Mouse (Mus musculus) forebrain, postnatal 0 days (tissue): ENCODE results near the gene Bicd2. TPM values are rescaled to one million over a fixed set of nuclear protein-coding genes. Genes with fewer than 3 reads are reported as not detected.

Source experiments
- ATAC-seq: fragments of 200-750 bp; cut with Nextera tagmentation; 2 replicates; pipeline ENCODE4 v1.8.0; 2017; ENCODE audit warnings: mild to moderate bottlenecking, moderate library complexity
- DNase-seq: peaks from one replicate; pipeline ENCODE4 v3.0.0-alpha.2; 2015
- H3K27ac ChIP-seq: fragments of 300-500 bp; sonication (generic); 2 replicates; pipeline ENCODE4 v1.5.1; 2014; ENCODE audit warnings: low read depth, mild to moderate bottlenecking, antibody characterized with exemption, low read length, moderate library complexity, mixed read lengths
- H3K27me3 ChIP-seq: fragments of 300-500 bp; sonication (generic); 2 replicates; pipeline ENCODE4 v1.6.1; 2014; ENCODE audit warnings: mild to moderate bottlenecking, low read length, mixed read lengths; ENCODE audit not compliant: insufficient read depth
- H3K36me3 ChIP-seq: fragments of 300-500 bp; sonication (generic); 2 replicates; pipeline ENCODE4 v1.6.1; 2014; ENCODE audit warnings: mild to moderate bottlenecking, moderate library complexity; ENCODE audit not compliant: insufficient read depth
- H3K4me1 ChIP-seq: fragments of 300-500 bp; sonication (generic); 2 replicates; pipeline ENCODE4 v1.6.1; 2014; ENCODE audit warnings: antibody characterized with exemption; ENCODE audit not compliant: insufficient read depth
- H3K4me2 ChIP-seq: fragments of 300-500 bp; sonication (generic); 2 replicates; pipeline ENCODE4 v1.6.1; 2014; ENCODE audit warnings: low read depth, mild to moderate bottlenecking, moderate library complexity
- H3K4me3 ChIP-seq: fragments of 300-500 bp; sonication (generic); 2 replicates; pipeline ENCODE4 v1.5.1; 2014; ENCODE audit warnings: low read depth, low read length, mixed read lengths
- H3K9ac ChIP-seq: fragments of 300-500 bp; sonication (generic); 2 replicates; pipeline ENCODE4 v1.6.1; 2014; ENCODE audit warnings: mild to moderate bottlenecking
- H3K9me3 ChIP-seq: fragments of 300-500 bp; sonication (generic); 2 replicates; pipeline ENCODE4 v1.6.1; 2016; ENCODE audit warnings: low read length
- CTCF ChIP-seq: sonication (generic); IDR thresholded peaks from 2 replicates; pipeline ENCODE4 v1.5.1; 2016; ENCODE audit warnings: antibody characterized with exemption, control low read depth, low read depth
- WGBS: fragments of 180-500 bp; shearing (Covaris S2); extraction: QIAGEN DNeasy Blood & Tissue Kit; methylation state at CpG from one replicate; pipeline ENCODE4 v1.1.7; 2014; 5-methylcytosine and 5-hydroxymethylcytosine counted together
- polyA plus RNA-seq: library from polyadenylated mRNA; unstranded; fragments of >200 nt; fragmentation: Nextera tagmentation; extraction: Ambion mirVana; gene quantifications from 2 replicates; pipeline ENCODE4 v1.2.1, GENCODE M21; 2015
- total RNA-seq: library from RNA; depleted of rRNA; stranded (reverse); fragments of >200 nt; gene quantifications from 2 replicates; pipeline ENCODE4 v1.2.3, GENCODE M21; 2014; rRNA removed

Bicd2 gene
- total and polyA plus RNA-seq, 2 experiments from 2014 or later = 23.7 to 50.9 TPM

GRCm38 (mm10) chr13:49428042-49428675 lies 86.8 kb downstream of the Bicd2 start:
- ATAC-seq (0 out of 2 replicates have a peak, but pooled peaks have one; percentile 12), DNase-seq (no peak)
- H3K36me3 ChIP-seq = peaks cover 10% of the 10 kb centered on the region; the same call in 1 of the 2 replicates
- no peak overlapping the region for H3K4me3 ChIP-seq
- no peaks in the 10 kb centered on the region for H3K9me3 ChIP-seq
- 98% methylated on average over 1 of the region's 1 CpGs for WGBS
- no peak overlapping the region for H3K4me2 ChIP-seq
- H3K27ac ChIP-seq = no peak overlapping the region
- TF ChIP-seq CTCF = no peak
- no peak overlapping the region for H3K9ac ChIP-seq
- H3K27me3 ChIP-seq = no peaks in the 10 kb centered on the region
- H3K4me1 ChIP-seq = peaks cover 4% of the 10 kb centered on the region; the same call in 1 of the 2 replicates

GRCm38 (mm10) chr13:49430529-49430928 lies 89.1 kb downstream of the Bicd2 start:
- H3K36me3 ChIP-seq = peaks cover 24% of the 10 kb centered on the region
- DNase-seq (no peak), ATAC-seq (no peak)
- no peak for TF ChIP-seq CTCF
- H3K4me3 ChIP-seq = no peak overlapping the region
- no peak overlapping the region for H3K27ac ChIP-seq
- WGBS = 85% methylated on average over 4 of the region's 4 CpGs
- H3K4me2 ChIP-seq = no peak overlapping the region
- no peaks in the 10 kb centered on the region for H3K4me1 ChIP-seq
- no peaks in the 10 kb centered on the region for H3K27me3 ChIP-seq
- no peak overlapping the region for H3K9ac ChIP-seq
- H3K9me3 ChIP-seq = no peaks in the 10 kb centered on the region

- Histone ChIP-seq H3K27ac (no peak overlapping the region), H3K9ac (no peak overlapping the region), H3K4me1 (no peaks in the 10 kb centered on the region), H3K36me3 (peaks cover 40% of the 10 kb centered on the region), H3K27me3 (no peaks in the 10 kb centered on the region), H3K4me2 (no peak overlapping the region), H3K9me3 (no peaks in the 10 kb centered on the region), H3K4me3 (no peak overlapping the region)
- no peak for TF ChIP-seq CTCF
- ATAC-seq (peak; percentile 89), DNase-seq (peak; percentile 16)
- 73% methylated on average over 2 of the region's 2 CpGs for WGBS
Observed at GRCm38 (mm10) chr13:49433268-49434029, 92.1 kb downstream of the Bicd2 start.

- H3K27ac ChIP-seq = no peak overlapping the region
- no peak overlapping the region for H3K9ac ChIP-seq
- H3K4me3 ChIP-seq = no peak overlapping the region
- DNase-seq = no peak
- H3K4me1 ChIP-seq = no peaks in the 10 kb centered on the region
- no peaks in the 10 kb centered on the region for H3K27me3 ChIP-seq
- H3K4me2 ChIP-seq = no peak overlapping the region
- H3K36me3 ChIP-seq = peaks cover 44% of the 10 kb centered on the region
- no peak for ATAC-seq
- no peaks in the 10 kb centered on the region for H3K9me3 ChIP-seq
- no peak for TF ChIP-seq CTCF
- 95% methylated on average over 1 of the region's 1 CpGs for WGBS
Observed at GRCm38 (mm10) chr13:49435745-49436144, 94.4 kb downstream of the Bicd2 start.

- TF ChIP-seq CTCF = no peak
- H3K27me3 ChIP-seq = no peaks in the 10 kb centered on the region
- H3K4me1 ChIP-seq = no peaks in the 10 kb centered on the region
- H3K9ac ChIP-seq = no peak overlapping the region
- H3K9me3 ChIP-seq = no peaks in the 10 kb centered on the region
- ATAC-seq (no peak), DNase-seq (no peak)
- H3K36me3 ChIP-seq = peaks cover 44% of the 10 kb centered on the region
- H3K27ac ChIP-seq = no peak overlapping the region
- 83% methylated on average over 4 of the region's 4 CpGs for WGBS
- no peak overlapping the region for H3K4me2 ChIP-seq
- no peak overlapping the region for H3K4me3 ChIP-seq
Observed at GRCm38 (mm10) chr13:49436170-49436569, 94.8 kb downstream of the Bicd2 start.

Other genes with a start within 250 kb of the Bicd2 start
- gene Wnk2, start 193.6 kb upstream of the Bicd2 start, total RNA-seq = 35.2 and 46.6 TPM in 2 replicates
- 10.7 and 15.2 TPM in 2 replicates for gene Wnk2, start 193.6 kb upstream of the Bicd2 start, polyA plus RNA-seq
- gene Ninj1, start 154.1 kb upstream of the Bicd2 start, total RNA-seq = 16.5 and 28.6 TPM in 2 replicates
- gene Ninj1, start 154.1 kb upstream of the Bicd2 start, polyA plus RNA-seq = 37.0 and 43.1 TPM in 2 replicates
- 14.9 and 15.8 TPM in 2 replicates for gene Card19, start 125.5 kb upstream of the Bicd2 start, total RNA-seq
- gene Card19, start 125.5 kb upstream of the Bicd2 start, polyA plus RNA-seq = 32.0 TPM in 2 replicates
- gene Susd3, start 92.9 kb upstream of the Bicd2 start, total RNA-seq = 0.38 and 0.85 TPM in 2 replicates
- gene Susd3, start 92.9 kb upstream of the Bicd2 start, polyA plus RNA-seq = 0.77 and 1.2 TPM in 2 replicates
- 14.0 and 17.2 TPM in 2 replicates for gene Fgd3, start 21.3 kb upstream of the Bicd2 start, total RNA-seq
- gene Fgd3, start 21.3 kb upstream of the Bicd2 start, polyA plus RNA-seq = 2.0 and 2.8 TPM in 2 replicates
- gene Ippk, start 79.7 kb downstream of the Bicd2 start, total RNA-seq = 15.0 and 15.9 TPM in 2 replicates
- 11.0 and 11.7 TPM in 2 replicates for gene Ippk, start 79.7 kb downstream of the Bicd2 start, polyA plus RNA-seq
- gene Tes3-ps, start 151.7 kb downstream of the Bicd2 start, total RNA-seq = 0.31 and 0.67 TPM in 2 replicates
- 0.49 and 0.56 TPM in 2 replicates for gene Tes3-ps, start 151.7 kb downstream of the Bicd2 start, polyA plus RNA-seq
- gene Ecm2, start 163.2 kb downstream of the Bicd2 start, total RNA-seq = 2.0 TPM in 2 replicates
- 1.0 and 1.8 TPM in 2 replicates for gene Ecm2, start 163.2 kb downstream of the Bicd2 start, polyA plus RNA-seq
- 1.6 and 7.9 TPM in 2 replicates for gene Aspn, start 202.9 kb downstream of the Bicd2 start, total RNA-seq
- gene Aspn, start 202.9 kb downstream of the Bicd2 start, polyA plus RNA-seq = 1.1 and 1.4 TPM in 2 replicates
- gene Omd, start 240.9 kb downstream of the Bicd2 start, total RNA-seq = 1.9 and 2.4 TPM in 2 replicates
- gene Omd, start 240.9 kb downstream of the Bicd2 start, polyA plus RNA-seq = 1.9 and 2.3 TPM in 2 replicates